Mouse (Mus musculus) thymus, postnatal 14 days (tissue): ENCODE measurements around the gene Olfr523.
"Not testable (repeated sequence)": the region's sequence is repeated elsewhere in the genome, so short reads cannot be mapped to it uniquely, and the experiment has no call there.

Experiments used
- DNase-seq: peaks from one replicate; pipeline ENCODE4 v3.0.0; 2021

The Olfr523 gene

DNA sequence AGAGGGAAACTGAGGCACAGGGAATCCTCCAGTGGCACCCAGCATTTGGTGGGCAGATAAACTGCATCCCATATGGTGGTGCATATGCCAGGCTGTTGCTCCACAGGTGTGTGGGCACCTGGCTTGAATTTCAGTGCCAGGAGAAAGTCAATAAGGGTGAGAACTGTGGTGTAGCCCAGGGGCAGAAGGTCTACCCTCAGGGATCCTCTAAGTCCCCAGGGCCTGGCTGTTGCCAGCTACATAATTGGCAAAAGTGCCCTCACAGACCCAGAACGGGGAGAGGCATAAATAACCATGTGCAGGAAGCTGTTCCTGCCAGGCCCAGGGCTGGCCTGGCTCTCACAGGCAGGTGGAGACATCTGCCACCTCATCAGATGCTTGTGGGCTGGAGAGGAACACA is at the start of gene Olfr523:
Olfr523 (plus strand) TSS at position 282 of the 400 bp plus-strand sequence.
- DNase-seq, result no peak

DNA sequence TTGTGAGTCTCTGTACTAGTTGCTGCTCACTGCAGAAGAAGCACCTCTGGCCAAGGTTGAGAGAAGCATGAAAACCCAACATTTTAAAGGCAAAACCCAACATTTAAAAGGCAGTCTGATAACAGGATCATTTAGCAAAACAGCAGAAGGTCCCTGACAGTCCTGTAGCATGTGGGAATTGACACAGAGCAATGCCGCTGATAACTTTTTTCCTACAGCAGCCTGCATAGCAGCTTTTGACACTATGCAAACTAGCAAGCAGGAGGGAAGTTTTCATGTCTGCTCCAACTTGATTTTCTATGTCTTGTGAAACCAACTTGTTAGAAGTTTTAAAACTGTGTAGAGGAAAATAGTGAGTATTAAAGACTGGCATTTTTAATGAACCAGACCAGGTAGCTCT is 48.6 kb upstream of the Olfr523 start:
- DNase-seq, result no peak

DNA sequence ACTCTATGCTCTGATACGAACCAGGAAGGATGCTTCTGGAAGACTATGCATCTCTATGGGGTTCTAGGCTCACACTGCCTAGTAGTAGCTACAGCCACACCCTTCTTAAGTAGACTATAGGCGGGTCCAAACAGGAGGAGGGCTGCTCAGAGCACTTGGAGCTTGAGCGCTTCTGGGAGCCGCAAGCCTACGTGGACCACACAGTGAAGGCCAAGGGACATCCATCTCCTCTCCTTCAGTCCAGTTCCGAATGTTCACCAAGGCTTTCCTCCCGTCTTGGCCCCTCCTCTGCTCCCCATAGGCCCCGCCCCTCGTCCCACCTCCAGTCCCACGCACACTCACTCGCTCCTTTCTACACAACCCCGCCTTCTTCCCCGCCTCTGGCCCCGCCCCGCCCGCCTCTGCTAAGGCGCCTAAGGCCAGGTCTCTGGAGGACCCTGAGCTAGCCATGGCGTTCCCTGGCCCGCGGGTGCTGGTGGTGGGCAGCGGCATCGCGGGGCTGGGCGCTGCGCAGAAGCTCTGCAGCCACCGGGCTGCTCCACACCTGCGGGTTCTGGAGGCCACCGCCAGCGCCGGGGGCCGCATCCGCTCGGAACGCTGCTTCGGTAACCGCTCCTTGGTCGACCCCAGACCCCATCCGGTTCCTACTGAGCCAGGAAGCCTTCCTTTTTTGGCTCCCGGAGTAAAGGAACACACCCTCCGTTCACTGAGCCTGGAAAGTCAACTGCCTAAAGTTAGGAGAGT is 47.6 kb upstream of the Olfr523 start:
- peak; percentile 94 for DNase-seq

DNA sequence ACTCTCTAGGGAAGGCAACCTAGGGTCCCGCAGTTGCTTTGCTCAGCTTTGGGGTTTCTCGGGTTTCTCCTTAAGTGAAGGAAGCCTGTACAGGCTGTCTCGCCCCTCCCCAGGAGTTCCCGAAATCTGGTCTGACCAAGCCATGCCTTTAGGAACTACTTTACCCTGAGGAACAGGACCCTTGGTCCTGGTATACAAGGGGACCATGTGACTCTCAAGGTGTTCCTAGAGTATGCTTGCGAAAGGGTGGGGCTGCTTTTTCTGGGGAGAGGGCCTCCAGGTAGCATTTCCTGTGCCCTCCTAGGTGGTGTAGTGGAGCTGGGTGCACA is 47.0 kb upstream of the Olfr523 start:
- no peak for DNase-seq

DNA sequence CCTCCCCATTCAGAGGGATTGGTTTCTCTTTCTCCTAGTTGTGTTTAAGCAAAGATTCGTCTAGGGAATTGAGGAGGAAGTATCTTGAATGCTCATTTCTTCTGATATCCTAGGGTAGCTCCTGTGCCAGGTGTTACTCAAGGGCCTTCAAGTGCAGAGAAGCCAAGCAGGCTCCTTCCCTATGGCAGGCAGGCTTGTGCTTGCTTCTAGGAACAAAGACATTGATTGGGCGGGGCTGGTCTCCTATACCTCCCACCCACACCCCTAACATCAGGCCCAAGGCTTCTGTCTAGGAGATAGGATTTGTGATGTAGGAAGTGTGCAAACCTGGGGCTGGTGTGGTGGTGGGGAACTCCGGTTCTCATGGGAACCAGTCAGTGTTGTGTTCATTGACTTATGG is 46.1 kb upstream of the Olfr523 start:
- no peak for DNase-seq

DNA sequence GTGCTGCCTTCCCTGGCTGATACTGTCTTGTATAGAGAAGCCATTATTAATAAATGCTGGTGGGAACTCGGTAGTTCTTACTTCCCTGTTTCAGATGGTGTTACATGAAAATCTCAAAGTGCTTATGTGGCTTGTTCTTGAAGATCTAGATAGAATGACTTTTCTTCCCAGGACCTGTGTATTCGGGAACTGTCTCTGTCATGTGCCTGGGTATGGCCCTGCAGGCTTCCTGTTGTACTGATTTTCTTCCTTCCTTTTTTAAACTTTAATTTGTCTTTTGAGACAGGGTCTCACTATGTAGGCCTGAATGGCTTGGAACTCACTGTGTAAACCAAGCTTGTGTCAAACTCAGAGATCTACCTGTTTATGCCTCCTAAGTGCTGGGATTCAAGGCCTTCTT is 45.1 kb upstream of the Olfr523 start:
- no peak for DNase-seq

DNA sequence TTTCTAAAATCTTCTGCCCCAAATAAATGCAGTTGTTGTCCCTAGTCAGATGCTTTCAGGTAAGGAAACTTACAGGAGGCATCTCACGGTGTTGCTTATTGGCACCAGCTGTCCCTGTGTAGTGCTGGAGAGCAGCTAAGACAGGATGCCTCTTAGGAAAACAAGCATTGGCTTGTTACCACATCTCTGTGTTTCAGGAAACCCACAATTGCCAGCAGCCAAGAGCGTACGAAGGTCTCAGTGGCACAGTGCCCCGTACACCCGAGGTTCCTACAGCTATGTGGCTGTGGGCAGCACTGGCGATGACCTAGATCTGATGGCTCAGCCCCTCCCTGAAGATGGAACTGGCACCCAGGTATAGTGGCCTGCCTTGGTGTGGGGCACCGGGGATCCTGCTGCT is 40.8 kb upstream of the Olfr523 start:
- DNase-seq, result not testable (repeated sequence)

DNA sequence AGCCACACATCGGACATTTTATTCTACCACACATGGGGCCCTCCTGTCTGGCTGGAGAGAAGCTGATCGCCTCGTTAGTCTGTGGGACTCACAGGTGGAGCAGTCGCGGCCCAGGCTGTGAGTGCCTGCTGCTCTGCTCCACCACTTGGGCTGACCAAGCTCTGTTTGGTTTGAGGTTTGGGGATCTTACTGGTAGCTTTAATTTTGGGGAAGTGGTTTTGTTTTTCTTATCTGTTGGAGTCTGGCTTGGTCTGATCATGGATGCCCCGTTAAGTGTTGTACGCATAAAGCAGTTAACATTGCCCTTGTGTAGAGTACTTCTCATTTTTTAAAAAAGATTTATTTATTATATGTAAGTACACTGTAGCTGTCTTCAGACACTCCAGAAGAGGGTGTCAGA is 39.0 kb upstream of the Olfr523 start:
- DNase-seq, result not testable (repeated sequence)

DNA sequence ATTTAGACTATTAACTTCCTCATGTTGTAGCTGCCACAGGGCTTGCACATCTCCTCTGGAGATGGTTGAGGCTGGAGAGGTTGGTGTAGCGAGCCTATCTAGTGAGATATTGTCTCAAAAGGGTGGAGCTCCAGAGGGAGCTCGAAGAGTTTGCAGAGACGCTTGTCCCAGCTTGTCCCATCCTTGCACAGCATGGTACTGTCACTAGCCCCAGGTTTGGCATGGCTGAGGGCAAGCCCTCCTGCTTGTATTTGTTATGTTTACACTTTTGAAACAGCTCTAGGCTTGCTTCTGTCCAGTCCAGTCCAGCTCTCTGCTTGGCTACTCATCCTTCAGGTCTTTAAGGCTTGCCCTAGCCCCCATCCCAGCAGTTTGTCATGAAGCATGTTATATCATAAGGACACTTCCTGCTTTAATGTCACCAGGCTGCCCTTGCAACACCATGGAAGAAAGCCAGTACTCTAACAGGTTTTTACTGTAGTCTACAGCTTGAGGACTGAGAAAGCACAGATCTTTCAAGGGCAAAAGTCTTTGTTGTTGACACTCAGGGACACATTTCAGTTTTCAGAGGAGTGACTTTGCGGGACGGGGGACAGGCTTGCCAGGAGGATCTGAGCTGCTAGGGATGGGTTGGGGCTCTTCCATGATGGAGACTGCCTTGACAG is 37.8 kb upstream of the Olfr523 start:
- DNase-seq, result no peak

DNA sequence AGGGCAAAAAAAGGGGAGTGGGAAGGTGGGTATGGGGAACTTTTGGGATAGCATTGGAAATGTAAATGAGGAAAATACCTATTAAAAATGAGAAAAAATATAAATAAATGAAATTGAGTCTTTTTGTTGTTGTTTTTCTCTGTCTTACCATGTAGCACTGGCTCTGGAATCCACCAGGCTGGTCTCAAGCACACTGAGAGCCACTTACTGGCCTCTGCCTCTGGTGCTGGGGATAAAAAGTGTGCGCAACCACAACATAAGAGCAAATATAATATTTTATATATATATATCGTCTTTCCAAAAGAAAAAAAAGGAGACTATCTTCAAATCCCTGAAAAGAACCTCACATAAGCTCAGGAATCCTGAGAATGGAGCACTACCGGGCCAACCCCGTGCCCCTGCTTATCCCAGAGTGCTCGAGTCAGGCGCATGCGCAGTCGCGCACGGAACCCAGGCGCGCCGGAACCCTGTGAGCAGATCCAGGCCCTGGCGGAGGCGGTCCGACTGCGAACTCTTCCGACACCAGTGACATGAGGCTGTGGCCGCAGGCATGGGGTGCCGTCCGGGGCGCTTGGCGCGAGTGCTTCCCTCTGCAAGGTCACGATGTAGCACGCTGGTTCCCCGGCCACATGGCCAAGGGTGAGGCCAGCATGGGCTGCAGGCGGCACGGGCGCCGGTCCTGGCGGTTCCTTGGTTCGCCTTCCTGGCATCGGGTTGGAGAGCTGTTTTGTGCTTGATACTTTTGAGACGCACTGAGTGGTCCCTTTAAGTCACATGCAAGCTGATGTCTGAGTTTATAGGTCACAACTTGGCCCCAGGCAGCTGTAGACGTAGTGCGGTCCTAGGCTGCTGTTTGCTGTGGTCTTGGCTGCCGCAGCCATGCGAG is 35.6 kb upstream of the Olfr523 start, which contains the start of gene Mtg1:
Mtg1 (plus strand) TSS at position 430 of the 886 bp plus-strand sequence.
- DNase-seq, result peak; percentile 95

DNA sequence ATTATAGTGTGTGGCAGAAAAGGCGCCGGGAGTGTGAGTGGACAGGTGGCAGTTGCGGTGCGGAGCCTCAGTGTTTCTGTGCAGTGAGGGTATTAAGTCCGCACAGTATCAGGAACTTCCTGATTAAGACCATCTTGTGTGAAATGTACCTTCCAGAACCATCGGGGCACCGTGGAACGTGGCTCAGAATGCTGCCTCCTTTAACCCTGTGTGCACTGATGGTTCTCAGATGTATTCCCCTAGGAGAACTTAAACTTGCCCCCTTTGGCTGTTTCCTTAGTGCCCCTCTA is 35.1 kb upstream of the Olfr523 start:
- no peak for DNase-seq

DNA sequence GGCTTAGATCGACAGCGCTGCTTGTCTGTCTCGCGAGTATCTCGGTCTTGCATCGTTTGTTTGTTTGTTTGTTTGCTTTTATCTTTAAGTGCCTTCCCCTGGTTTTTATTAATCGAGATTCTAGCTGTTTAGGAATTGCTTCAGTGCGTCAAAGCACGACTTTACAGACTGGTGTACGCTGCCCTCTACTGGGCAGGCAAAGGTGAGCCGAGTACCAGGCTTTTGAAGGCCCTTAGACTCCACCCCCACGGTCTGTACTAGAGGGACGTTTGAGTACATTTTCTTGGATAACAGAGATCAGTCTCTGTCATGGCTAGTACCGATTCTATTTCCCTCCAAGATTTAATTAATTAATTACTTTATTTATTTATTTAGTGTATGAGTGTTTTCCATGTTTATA is 31.7 kb upstream of the Olfr523 start:
- peak; percentile 77 for DNase-seq

DNA sequence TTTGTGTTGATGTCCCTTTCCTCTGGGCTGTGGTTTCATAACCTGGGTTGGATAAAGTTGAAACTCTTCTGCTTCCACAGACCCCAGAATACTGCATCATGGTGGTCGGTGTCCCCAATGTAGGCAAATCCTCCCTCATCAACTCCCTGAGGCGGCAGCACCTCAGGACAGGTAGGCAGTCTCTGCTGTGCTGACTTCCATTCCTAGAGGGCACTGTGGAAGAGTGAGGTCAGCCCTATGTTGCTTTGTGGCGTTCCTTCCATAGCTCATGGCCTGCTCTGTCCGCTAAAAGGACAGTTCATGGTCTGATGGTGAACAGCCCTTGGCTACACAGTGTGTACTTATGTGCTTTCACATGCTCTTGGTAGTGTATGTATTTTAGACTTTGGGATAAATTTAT is 28.5 kb upstream of the Olfr523 start:
- no peak for DNase-seq

DNA sequence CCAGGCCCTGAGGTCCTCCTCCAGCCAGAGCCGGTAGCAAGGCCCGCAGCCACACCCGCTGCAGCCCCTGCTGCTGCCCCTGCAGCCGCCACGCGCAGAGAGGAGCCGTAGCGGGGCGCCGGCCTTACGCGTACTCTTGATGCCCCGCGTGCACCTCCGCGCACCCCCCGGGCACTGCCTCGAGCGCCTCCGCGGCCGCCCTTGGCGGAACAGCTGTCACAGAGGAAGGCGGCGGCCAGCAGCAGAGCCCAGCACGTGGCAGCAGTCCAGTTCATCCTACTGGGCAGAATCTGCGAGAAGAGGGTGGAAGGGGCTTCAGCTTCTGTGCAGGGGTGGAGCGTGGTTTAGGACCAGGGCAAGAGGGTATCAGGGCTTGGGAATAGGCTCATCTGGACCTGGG is 19.6 kb upstream of the Olfr523 start:
- no peak for DNase-seq

DNA sequence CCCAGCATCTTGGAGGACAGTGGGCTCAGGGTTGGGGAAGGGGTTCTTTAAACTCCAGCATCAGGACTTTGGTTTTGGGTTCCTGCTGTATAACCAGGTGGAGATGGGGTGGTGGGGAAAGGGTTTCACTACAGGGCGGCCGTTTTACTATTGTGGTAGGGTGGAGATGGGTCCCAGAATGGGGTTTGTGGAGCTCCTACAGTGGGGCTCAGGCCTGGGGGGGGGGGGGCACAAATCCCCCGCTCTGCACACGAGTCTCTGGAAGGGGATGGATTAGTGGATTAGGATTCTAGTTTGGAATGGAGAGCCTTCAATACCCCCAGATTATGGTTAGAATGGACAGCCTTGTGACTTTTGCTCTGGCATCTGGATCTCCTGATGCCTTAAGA is 19.2 kb upstream of the Olfr523 start:
- no peak for DNase-seq

DNA sequence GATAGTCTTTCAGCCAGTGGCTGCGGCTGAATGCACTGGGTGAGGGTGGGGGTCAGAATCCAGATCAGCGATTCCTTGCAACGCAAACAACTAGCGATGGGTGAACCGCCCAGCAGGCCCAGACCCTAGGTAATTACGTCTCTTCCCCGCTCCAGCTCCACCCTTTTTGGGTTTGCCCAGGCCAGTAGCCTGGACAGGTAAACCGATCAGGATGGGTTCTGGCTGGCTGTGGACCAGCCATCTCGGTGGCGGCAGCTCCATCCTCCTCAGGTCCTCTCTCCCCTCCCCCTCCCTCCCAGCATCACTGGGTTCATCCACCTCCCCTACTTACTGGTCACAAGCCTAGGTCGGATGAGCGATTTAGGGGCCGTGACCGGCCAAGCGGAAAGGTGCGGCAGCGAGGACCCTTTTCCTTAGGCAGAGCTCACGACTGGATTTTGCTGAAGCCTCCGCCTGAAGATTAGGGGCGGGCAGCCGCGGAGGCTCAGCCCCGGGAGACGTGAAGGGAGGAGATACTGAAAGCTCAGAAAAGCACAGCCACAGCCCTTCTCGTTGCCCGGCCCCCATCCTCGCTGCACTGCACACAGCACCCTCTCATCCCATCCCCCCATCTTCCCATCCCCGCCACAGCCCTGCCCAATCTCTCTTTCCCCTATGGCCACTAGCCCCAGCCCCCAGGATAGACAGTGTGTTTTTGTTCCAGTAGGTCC is 18.6 kb upstream of the Olfr523 start, which contains the start of gene Sprn:
Sprn (minus strand) TSS at position 660 of the 710 bp plus-strand sequence.
- DNase-seq, result no peak

DNA sequence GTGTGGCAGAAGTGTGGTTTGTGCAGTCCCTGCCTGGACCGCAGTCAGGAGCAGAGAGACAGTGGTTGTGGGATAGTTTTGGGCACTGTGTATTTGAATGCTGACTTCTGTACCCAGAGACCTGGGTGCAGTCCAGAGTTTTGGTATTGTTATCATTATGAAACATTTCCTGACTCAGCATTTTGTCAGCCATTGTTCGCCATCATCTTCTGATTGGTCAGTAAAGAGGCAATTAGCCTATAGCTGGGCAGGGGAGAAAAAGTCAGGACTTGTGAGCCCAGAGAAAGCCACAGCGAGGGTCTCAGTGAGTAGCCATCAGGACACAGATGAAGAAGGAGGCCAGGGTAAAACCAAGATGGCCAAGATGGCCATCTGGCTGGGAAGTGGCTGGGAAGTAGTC is 12.7 kb upstream of the Olfr523 start:
- DNase-seq, result no peak

DNA sequence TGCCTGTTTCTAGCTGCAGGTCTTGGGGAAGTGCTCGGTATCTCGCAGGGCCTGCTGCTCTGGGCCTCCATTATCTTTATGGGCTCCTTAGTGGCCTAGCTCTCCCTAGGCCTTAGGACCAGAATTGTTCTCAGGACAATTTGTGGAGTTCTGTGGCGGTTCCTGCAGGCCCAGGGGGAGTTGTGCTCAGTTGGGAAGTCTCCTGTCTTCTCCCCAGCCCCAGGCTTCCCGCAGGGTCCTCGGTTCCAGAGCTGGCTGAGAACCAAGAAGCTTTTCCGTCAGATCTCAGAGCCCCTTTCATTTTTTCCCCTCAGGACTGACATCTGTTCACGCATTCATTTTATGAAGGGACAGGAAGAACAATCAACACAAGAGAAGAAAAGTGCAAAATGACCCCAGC is 8.4 kb upstream of the Olfr523 start, which contains the start of gene Olfr522:
Olfr522 (minus strand) TSS at position 101 of the 400 bp plus-strand sequence.
- no peak for DNase-seq

DNA sequence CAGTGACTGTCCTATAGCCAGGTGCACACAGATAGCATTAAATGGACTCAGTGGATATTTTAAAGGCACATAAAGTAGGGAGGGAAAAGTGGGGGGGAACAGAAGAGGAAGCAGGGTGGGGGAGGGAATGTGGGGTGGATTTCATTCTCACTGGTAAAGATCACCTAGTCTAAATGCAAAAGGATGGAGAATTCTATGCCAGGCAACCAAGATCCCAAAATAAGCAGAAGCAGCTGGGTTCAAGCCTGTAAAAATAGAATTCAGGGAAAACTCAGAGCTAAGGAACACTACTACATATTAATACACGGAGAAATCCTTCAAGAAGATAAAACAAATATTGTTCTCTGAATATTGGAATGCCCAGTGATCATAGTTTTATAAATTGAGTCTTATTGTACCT is 5.1 kb upstream of the Olfr523 start:
- DNase-seq, result no peak

DNA sequence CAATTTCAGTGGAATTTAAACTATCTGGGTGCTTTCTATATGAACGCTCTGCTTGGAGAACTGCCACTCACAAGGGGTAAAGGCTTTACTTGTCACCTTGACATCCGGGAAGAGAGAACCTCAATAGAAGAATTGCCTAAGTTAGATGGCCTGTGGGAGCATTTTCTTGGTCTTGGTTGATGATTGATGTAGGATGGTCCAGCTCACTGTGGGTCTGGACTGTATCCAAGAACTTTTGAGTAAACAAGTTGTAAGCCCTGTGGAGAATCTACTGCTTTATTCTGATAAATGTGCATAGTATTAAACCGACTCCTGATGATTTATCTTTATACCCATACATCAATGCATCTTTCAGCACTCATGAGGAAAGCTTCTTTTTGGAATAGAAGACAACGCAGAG is 3.6 kb upstream of the Olfr523 start:
- no peak for DNase-seq

DNA sequence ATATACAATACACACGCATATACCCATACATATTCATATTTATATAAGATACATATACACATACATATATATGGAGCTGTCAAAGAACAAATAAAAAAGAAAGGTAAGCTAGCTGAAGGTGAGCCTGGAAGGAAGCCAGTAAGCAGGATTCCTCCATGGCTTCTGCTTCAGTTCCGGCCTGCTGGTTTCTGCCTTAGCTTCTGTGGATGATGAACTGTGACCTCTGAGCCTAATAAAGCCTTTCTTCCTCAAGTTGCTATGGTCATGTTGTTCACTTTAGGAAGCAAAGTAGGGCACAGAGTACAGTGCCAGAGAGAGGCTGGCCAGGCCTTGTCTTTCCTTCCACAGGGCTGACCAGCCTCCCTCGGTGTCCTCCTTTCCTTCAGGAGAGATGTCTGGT is 2.2 kb upstream of the Olfr523 start:
- DNase-seq, result no peak

DNA sequence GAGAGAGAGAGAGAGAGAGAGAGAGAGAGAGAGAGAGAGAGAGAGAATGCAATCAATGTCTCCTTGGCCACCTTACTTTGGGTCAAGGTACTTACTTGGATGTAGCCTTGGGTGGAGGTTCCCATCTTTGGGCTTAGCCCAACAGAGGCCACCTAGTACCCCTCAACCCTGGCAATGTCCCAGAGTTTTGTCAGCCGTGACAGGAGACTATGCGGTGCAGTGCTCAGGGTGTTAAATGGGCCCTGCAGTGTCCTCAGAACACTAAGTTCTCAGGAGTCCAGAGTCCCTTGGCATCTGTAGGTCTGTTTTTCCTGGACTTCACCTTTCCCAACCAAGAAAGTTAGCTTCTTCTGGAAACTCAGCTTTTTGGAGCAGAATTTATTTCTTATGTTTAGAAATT is 6.2 kb downstream of the Olfr523 start:
- DNase-seq, result no peak

DNA sequence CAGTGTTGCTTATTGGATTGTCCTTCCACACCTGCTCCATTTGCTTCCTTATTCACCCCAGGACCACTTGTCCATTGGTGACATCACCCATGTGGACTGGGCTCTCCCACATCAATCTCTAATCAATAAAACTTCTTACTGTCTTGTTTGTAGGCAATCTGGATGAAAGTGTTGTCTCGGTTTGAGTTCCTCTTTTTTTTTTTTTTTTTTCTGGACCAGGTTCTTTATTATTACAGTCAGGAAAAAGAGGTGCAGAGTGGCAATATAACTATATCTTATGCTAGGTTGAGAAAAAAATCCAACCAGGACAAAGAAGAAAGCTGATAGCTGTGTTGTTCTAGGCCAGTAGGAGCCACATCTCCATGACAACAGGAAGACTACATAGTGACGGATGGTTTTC is 7.7 kb downstream of the Olfr523 start:
- DNase-seq, result no peak
